ENCODE assay signal across 21 mouse cellular contexts in the genomic region with DNA sequence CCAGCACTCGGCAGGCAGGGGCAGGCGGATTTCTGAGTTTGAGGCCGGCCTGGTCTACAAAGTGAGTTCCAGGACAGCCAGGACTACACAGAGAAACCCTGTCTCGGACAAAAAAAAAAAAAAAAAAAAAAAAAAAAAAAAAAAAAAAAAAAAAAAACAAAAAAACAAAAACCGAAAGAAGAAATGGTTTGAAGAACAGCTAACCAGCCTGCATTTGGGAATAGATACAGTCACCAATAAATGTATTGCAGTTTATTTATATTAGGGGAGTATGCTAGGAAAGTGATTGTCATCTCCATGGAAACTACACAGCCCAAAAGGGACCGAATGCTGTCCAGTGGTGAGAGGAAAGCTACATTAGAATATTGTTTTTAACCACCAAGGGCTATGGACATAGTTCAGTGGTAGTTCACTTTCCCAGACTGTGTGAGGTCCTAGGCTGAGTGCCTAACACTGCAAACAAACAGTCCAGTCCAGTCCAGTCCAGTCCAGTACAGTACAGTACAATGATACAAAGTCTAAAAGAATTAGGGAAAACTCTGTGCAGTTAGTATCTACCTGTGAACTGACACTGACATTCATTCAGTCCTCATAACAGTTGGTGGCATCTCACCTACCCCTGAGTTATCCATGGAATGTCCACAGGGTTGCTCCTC. TPM values are rescaled to one million over a fixed set of nuclear protein-coding genes. Genes with fewer than 3 reads are reported as not detected.
"Had no signal": no experiment of that assay in that cellular context is flagged by ENCODE, and none has a peak within 500 bp of the region (broad histone marks: within the 10 kb centered on the region; RNA-seq: fewer than 3 reads in every experiment).

No protein-coding gene starts in this region.

- H3K4me1 ChIP-seq: midbrain, embryonic 12.5 days; neural tube, embryonic 13.5 days; neural tube, embryonic 15.5 days had no signal

- H3K4me3 ChIP-seq: midbrain, embryonic 10.5 days; midbrain, embryonic 12.5 days; myocyte; neural tube, embryonic 13.5 days; neural tube, embryonic 15.5 days had no signal

- ATAC-seq: midbrain, embryonic 16.5 days had no signal

- H3K9me3 ChIP-seq: midbrain, embryonic 10.5 days; midbrain, embryonic 12.5 days; neural tube, embryonic 13.5 days; neural tube, embryonic 15.5 days had no signal

- H3K9ac ChIP-seq: lung, embryonic 14.5 days; midbrain, embryonic 12.5 days; neural tube, embryonic 13.5 days; neural tube, embryonic 15.5 days had no signal

- H3K36me3 ChIP-seq: midbrain, embryonic 10.5 days; midbrain, embryonic 12.5 days; neural tube, embryonic 13.5 days; neural tube, embryonic 15.5 days had no signal

- DNase-seq: lung, embryonic 14.5 days; lung, postnatal 10 days; lung, postnatal 4 days; midbrain, embryonic 14.5 days; retina, postnatal 1 day; right cerebral cortex, adult 18-20 months; right cerebral cortex, postnatal 25 days; right cerebral cortex, postnatal 4 days; spleen, adult 18-20 months; thymus, adult 18-20 months; thymus, postnatal 14 days; thymus, postnatal 36 days had no signal

- H3K4me2 ChIP-seq: lung, embryonic 14.5 days; midbrain, embryonic 12.5 days; neural tube, embryonic 13.5 days; neural tube, embryonic 15.5 days had no signal

- H3K27ac ChIP-seq: midbrain, embryonic 10.5 days; midbrain, embryonic 12.5 days; neural tube, embryonic 13.5 days; neural tube, embryonic 15.5 days had no signal

- H3K27me3 ChIP-seq: midbrain, embryonic 12.5 days; neural tube, embryonic 13.5 days; neural tube, embryonic 15.5 days had no signal

RNA-seq across cellular contexts. Expression of gene Kcne2, which starts 50.1 kb away (rescaled TPM):
- total RNA-seq: megakaryocyte, adult 5-6 weeks; megakaryocyte-erythroid progenitor cell, adult 5-6 weeks had no signal
- polyA plus RNA-seq: myocyte; small intestine, adult 2 months had no signal
